Mouse (Mus musculus) bone marrow macrophage, adult 2 months (primary cell): ENCODE results near the gene Cldn34c2.
"Not testable (repeated sequence)": the region's sequence is repeated elsewhere in the genome, so short reads cannot be mapped to it uniquely, and the experiment has no call there.

Source experiments
- CTCF ChIP-seq: IDR thresholded peaks from 2 replicates; pipeline ENCODE4 v1.5.1; 2012; ENCODE audit warnings: low read depth, mild to moderate bottlenecking, low read length, moderate library complexity
- POLR2A ChIP-seq: IDR thresholded peaks from 2 replicates; pipeline ENCODE4 v1.6.1; 2012; ENCODE audit warnings: mild to moderate bottlenecking, low read depth, low read length, borderline replicate concordance

- TF ChIP-seq CTCF, POLR2A: not testable (repeated sequence)
These were observed 30.1 kb upstream of the Cldn34c2 start for GRCm38 (mm10) chrX:123551378-123551777.
